Mouse (Mus musculus) ZHBTc4 (cell line): ENCODE measurements around the gene Prkn.

Experiments
- DNase-seq: peaks from one replicate; pipeline ENCODE4 v3.0.0-alpha.2; 2011; ENCODE audit warnings: low read depth, low spot score

The Prkn gene

GRCm38 (mm10) chr17:10840148-10840707 is at the start of gene Prkn, which contains the start of gene Pacrg:
TSS of gene Prkn (plus strand) at chr17:10840384.
TSS of gene Pacrg (minus strand) at chr17:10840311.
- DNase-seq: peak; percentile 99

- DNase-seq: no peak
These were observed 48.5 kb upstream of the Prkn start for GRCm38 (mm10) chr17:10791661-10792060.

- no peak for DNase-seq
These were observed 33.5 kb upstream of the Prkn start for GRCm38 (mm10) chr17:10806692-10807091.

DNA sequence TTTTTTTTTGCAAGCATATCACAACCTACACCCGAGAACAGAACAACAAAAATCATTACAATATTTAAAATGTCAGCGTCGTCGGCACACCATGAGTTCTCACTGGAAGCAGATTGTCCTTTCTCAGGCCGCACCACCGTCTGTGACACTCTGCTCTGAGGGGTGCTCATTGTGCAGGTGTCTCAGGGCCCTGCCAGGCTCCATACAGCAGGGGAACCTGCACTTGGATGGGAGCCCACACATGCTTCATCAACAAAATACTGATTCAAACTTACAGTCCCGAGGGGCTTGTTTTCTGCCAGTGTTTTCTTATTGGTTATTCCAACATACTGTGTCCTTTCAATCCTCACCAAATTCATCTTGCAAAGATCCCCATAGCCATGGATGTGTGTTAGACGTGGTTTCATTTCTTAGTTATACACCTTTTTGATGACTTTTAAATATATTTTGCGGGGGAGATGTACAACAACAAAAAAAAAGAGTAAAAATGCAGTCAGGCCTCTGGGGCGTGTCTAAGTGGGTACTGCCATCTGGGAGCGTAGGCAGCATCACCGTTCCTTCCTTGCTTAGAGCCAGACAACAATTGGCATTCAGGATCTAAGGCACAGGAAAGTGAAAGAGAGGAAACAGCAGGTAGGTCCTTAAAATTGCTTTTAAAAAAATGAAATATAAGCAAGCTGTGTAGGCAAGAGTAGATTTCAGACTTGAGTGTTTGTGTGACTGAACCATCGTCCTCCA is 32.8 kb upstream of the Prkn start:
- DNase-seq: no peak

GRCm38 (mm10) chr17:10808571-10808970 is 31.6 kb upstream of the Prkn start:
- no peak for DNase-seq

DNA sequence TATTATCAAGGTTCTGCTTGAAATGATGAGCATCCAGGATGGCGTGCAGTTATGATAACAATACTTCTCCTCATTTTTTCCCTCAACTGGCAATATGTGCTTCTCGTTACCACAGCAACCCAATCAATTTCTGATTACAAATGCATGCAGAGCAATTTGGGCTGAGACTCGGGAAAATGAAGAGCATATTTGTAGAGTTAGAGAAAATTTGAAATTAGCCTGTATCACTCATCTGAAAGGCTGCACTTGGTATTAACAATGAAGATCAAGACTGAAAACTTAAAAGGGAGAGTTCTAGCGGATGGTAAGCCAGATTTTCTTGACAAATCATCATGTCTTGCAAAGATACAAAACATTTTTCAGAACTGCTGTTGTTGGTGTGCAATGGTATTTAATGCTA is 21.2 kb upstream of the Prkn start:
- no peak for DNase-seq

- DNase-seq: peak; percentile 83
These were observed 582 bp downstream of the Prkn start for GRCm38 (mm10) chr17:10840731-10841201.

DNA sequence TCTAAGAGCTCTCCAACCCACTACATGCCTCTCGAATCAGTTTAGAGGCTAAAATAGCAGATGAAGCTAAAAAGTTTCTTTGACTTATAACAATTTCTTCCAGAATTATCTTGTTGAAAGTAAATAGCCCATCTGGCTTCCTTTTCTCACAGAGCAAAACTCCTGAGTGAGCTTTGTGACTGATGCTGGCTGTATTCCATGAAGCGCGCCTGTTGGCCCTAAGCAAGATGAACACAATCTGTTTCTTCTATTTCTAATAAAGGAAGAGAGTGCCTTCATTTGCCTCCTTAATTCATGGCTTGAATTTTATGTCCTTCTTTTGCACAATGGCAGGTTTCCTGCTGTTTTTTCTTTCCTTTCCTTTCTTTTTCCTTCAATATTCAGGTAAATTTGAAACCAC is 14.0 kb downstream of the Prkn start:
- no peak for DNase-seq

GRCm38 (mm10) chr17:10874208-10875187 is 34.3 kb downstream of the Prkn start:
- DNase-seq: no peak

- no peak for DNase-seq
These were observed 38.8 kb downstream of the Prkn start for GRCm38 (mm10) chr17:10878986-10879385.

- no peak for DNase-seq
These were observed 42.1 kb downstream of the Prkn start for GRCm38 (mm10) chr17:10882260-10882659.

GRCm38 (mm10) chr17:10887924-10888323 is 47.7 kb downstream of the Prkn start:
- DNase-seq: no peak

DNA sequence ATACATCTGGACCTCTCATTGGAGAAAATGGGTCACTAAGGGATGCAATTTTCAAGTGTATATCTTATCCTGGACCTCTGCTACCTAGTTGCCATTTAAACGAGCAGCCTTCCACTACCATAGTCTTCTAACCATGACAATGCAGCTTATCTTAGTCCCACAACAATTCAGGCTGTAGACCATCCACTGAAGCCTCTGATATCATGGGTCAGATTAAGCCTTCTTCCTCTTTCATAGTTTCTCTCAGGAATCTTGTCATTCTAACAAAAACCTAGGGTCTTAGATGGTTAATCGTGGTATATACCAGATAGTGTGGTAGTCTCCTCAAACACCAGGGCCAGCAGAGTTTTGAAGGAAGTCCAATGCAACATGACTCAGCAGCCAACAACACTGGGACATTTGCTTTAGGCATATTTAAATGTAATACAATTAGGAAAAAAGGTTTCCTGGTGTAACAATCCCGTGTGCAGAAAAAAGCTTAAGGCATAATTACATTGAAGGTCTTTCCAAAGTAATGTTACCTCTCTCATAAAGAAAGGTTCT is 61.6 kb downstream of the Prkn start:
- no peak for DNase-seq

GRCm38 (mm10) chr17:10936698-10937097 is 96.5 kb downstream of the Prkn start:
- no peak for DNase-seq

GRCm38 (mm10) chr17:10937844-10938243 is 97.7 kb downstream of the Prkn start:
- peak; percentile 16 for DNase-seq

GRCm38 (mm10) chr17:10938755-10939154 is 98.6 kb downstream of the Prkn start:
- no peak for DNase-seq

DNA sequence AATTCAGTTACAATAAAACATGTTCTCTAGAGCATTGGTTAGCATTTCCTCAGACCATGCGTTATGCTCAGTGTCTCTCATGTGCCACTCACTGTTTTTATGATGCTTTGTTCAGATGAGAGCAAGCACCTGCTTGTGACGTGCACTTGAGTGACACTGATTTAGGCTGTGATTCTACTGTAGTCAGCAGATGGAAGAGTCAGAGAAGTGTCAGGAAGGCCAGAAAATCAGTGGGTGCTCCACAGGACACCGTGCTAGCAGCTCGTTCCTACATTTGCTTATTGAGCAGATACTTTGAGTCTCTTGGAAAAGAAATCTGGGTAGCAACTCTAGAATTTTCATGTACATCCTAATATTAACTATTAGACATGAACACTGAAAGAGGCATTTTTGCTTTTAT is 106.4 kb downstream of the Prkn start:
- DNase-seq: no peak

DNA sequence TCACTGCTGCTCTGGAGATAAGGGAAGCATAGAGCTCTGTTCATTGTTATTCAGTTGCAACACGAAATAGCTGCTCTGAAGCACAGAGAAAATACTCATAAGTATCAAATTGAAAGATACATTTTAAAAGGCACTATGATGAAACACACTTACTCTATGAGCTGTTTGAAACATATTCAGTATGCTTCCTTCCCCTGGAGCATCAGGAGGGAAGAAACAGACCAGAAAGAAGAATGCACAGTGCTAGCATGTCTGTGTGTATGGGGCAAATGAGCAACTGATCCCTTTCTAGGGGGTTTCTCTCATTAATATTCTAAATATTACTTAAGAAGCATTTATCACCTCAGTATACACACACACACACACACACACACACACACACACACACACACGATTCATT is 107.4 kb downstream of the Prkn start:
- no peak for DNase-seq

GRCm38 (mm10) chr17:10959066-10959864 is 119.1 kb downstream of the Prkn start:
- DNase-seq: no peak

- DNase-seq: no peak
These were observed 122.0 kb downstream of the Prkn start for GRCm38 (mm10) chr17:10962151-10962550.

- DNase-seq: no peak
These were observed 142.0 kb downstream of the Prkn start for GRCm38 (mm10) chr17:10982136-10982535.
